Mouse (Mus musculus): ENCODE data around the gene Nr2c2. TPM values are rescaled to one million over a fixed set of nuclear protein-coding genes. Genes with fewer than 3 reads are reported as not detected.

Nr2c2 gene
- polyA plus RNA-seq, 2 experiments = 3.9 to 5.9 TPM

DNA sequence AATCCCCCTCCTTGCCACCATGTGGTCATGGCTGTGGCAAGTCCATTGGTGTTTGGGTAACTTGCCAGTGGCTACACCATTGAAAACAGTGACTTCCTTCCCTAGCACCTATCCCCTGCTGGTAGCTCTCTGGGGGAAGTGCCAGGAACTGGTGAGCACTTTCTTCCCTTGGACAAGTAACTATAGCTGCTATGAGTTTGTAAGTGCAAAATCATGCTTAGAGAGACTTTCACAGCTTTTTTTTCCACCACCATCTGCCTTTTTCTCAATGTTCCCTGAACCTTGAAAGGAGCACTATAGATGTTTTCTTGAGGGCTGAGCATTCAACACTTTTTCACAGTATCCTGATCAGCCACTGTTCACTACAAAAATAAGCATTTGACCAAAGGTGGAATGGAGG is 33.4 kb downstream of the Nr2c2 start:
- ATAC-seq (ENCODE audit: insufficient read depth) = no peak
- TF ChIP-seq CTCF (IDR thresholded peaks at IDR 0.05; ENCODE audit: low read depth) (no peak), EP300 (IDR thresholded peaks at IDR 0.05; ENCODE audit: low read depth) (no peak)
- Histone ChIP-seq H3K4me3 (ENCODE audit: insufficient read depth in 1 of 2, low read depth in 2 of 2, low read length in 2 of 2) (no peak overlapping the region), H3K27me3 (ENCODE audit: control insufficient read depth, insufficient read depth, low read length) (no peaks in the 10 kb centered on the region), H3K9ac (replicated peaks) (no peak overlapping the region), H3K4me1 (replicated peaks; ENCODE audit: control insufficient read depth in 2 of 2, insufficient read depth in 2 of 2, low read length in 1 of 2) (no peaks in the 10 kb centered on the region), H3K36me3 (replicated peaks; ENCODE audit: control insufficient read depth, insufficient read depth, low read depth) (no peaks in the 10 kb centered on the region; the same call in 1 of the 2 replicates), H3K9me3 (ENCODE audit: control insufficient read depth, low read length) (no peaks in the 10 kb centered on the region), H3K4me2 (ENCODE audit: low read depth) (no peak overlapping the region), H3K27ac (no peak overlapping the region)
- DNase-seq (ENCODE audit: low read depth in 3 of 3, low spot score in 3 of 3) = no peak

DNA sequence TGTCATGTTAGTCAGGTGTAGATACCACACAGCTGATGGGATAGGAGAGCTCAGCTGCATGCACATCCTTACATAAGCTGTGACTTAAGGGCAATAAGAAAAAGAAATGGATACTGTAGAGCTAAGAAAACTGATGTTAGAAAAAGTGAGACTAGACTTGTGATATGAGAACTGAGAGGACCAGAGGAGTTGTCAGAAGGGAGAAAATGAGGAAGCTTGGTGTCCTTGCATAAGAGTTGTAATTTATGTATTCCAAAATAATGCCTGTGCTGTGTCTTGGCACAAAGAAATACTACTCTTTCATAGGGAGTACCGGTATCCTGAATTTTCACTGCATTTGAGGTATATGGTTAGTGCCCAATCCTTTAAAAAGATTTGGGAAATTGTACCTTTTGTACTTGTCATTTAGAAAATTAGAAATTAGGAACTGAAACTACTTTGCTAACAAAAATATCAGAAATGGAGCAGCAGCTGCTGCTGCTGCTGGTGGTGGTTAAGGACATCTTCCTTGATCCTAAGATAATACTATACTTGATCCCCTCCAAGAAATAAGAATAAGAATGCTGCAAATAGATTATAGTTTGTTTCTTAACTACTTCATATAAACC is 35.8 kb downstream of the Nr2c2 start:
- Histone ChIP-seq H3K36me3 (replicated peaks; ENCODE audit: control insufficient read depth, insufficient read depth, low read depth) (no peaks in the 10 kb centered on the region; the same call in 1 of the 2 replicates), H3K4me1 (replicated peaks; ENCODE audit: control insufficient read depth in 2 of 2, insufficient read depth in 2 of 2, low read length in 1 of 2) (peaks cover 1 to 3% of the 10 kb centered on the region in 2 experiments; a peak in 3 of 4 replicates), H3K27ac (no peak overlapping the region), H3K4me3 (ENCODE audit: insufficient read depth in 1 of 2, low read depth in 2 of 2, low read length in 2 of 2) (no peak overlapping the region), H3K4me2 (ENCODE audit: low read depth) (no peak overlapping the region), H3K9me3 (ENCODE audit: control insufficient read depth, low read length) (no peaks in the 10 kb centered on the region), H3K9ac (replicated peaks) (no peak overlapping the region), H3K27me3 (ENCODE audit: control insufficient read depth, insufficient read depth, low read length) (no peaks in the 10 kb centered on the region)
- ATAC-seq (ENCODE audit: insufficient read depth) (no peak), DNase-seq (ENCODE audit: low read depth in 3 of 3, low spot score in 3 of 3) (no peak)
- 68% methylated on average over 1 of the region's 1 CpGs for WGBS (ENCODE audit: insufficient replicate concordance)
- TF ChIP-seq CTCF (IDR thresholded peaks at IDR 0.05; ENCODE audit: low read depth) = no peak
- TF ChIP-seq EP300 (IDR thresholded peaks at IDR 0.05; ENCODE audit: low read depth) = no peak

DNA sequence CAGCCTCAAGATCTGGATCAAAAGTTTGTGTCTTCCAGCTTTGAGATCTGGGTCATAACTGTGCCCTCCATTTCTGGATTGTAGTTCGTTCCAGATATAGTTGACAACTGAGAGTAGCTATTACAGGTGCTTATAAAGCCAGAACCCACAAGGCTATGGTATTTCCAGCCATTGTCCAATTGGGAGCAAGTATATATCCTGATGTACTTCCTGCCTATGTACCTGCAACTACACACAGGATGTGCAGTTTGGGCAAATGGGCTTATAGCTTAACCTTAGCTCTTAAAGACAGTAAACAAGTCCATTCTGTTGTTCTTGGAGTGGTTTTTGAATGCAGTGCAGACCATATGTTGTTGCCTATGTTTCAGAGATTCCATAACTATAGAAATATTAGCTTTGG is 40.3 kb downstream of the Nr2c2 start:
- Histone ChIP-seq H3K36me3 (replicated peaks; ENCODE audit: control insufficient read depth, insufficient read depth, low read depth) (no peaks in the 10 kb centered on the region), H3K4me3 (ENCODE audit: insufficient read depth in 1 of 2, low read depth in 2 of 2, low read length in 2 of 2) (no peak overlapping the region), H3K9ac (replicated peaks) (no peak overlapping the region), H3K4me1 (replicated peaks; ENCODE audit: control insufficient read depth in 2 of 2, insufficient read depth in 2 of 2, low read length in 1 of 2) (peaks cover 7% of the 10 kb centered on the region in 2 experiments), H3K4me2 (ENCODE audit: low read depth) (no peak overlapping the region), H3K27ac (no peak overlapping the region), H3K9me3 (ENCODE audit: control insufficient read depth, low read length) (no peaks in the 10 kb centered on the region), H3K27me3 (ENCODE audit: control insufficient read depth, insufficient read depth, low read length) (no peaks in the 10 kb centered on the region)
- no peak for ATAC-seq (ENCODE audit: insufficient read depth)
- TF ChIP-seq EP300 (IDR thresholded peaks at IDR 0.05; ENCODE audit: low read depth) (no peak), CTCF (IDR thresholded peaks at IDR 0.05; ENCODE audit: low read depth) (no peak)
- DNase-seq (ENCODE audit: low read depth in 3 of 3, low spot score in 3 of 3) = no peak
- 83% methylated on average over 1 of the region's 1 CpGs for WGBS (ENCODE audit: insufficient replicate concordance)

DNA sequence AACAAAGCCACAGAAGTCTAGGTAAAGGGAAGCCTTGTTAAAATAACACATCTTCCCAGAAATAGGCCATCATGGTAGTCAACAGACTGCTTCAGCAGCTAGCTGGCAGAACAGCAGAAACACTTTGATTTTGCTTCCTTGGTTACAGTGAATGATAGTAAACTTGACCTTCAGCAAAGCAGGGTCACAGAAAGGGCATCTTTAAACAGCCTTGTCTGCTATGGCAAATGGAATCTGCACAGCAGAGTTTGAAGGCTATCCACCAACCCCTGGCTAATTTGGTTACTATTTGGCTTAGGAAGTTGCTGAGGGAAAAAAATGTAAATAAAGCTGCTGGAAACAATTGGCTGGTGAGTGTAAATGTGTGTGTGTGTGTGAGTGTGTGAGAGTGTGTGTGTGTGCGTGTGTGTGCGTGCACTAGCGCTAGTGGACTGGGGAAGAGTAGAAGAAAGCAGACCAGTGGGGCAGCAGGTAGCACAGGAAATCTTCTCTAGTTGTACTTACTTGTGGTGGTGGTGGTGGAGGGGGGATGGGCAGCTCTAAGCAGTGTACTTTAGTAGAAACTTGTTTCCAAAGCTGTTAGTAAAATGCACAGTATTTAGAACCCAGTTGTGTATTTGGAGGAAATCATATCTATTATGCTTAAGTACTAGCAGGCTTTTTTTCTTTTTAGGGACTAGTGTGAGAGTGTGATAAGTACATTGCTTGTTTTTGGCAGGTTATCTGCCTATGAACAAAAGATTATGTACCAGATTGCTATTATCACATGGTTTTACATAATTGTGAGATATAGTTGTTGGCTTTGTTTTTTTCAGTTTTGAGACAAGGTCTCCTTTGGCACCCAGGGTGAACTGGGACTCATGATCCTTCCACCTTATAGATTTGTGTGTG is 41.1 kb downstream of the Nr2c2 start:
- no peak for ATAC-seq (ENCODE audit: insufficient read depth)
- Histone ChIP-seq H3K4me1 (replicated peaks; ENCODE audit: control insufficient read depth in 2 of 2, insufficient read depth in 2 of 2, low read length in 1 of 2) (peaks cover 7% of the 10 kb centered on the region in 2 experiments), H3K4me3 (ENCODE audit: insufficient read depth in 1 of 2, low read depth in 2 of 2, low read length in 2 of 2) (no peak overlapping the region), H3K36me3 (replicated peaks; ENCODE audit: control insufficient read depth, insufficient read depth, low read depth) (no peaks in the 10 kb centered on the region), H3K27ac (no peak overlapping the region), H3K9me3 (ENCODE audit: control insufficient read depth, low read length) (no peaks in the 10 kb centered on the region), H3K9ac (replicated peaks) (no peak overlapping the region), H3K27me3 (ENCODE audit: control insufficient read depth, insufficient read depth, low read length) (no peaks in the 10 kb centered on the region), H3K4me2 (ENCODE audit: low read depth) (no peak overlapping the region)
- TF ChIP-seq CTCF (IDR thresholded peaks at IDR 0.05; ENCODE audit: low read depth) = no peak
- TF ChIP-seq EP300 (IDR thresholded peaks at IDR 0.05; ENCODE audit: low read depth) = no peak
- WGBS (ENCODE audit: insufficient replicate concordance) = 66% methylated on average over 3 of the region's 3 CpGs
- no peak for DNase-seq (ENCODE audit: low read depth in 3 of 3, low spot score in 3 of 3)

DNA sequence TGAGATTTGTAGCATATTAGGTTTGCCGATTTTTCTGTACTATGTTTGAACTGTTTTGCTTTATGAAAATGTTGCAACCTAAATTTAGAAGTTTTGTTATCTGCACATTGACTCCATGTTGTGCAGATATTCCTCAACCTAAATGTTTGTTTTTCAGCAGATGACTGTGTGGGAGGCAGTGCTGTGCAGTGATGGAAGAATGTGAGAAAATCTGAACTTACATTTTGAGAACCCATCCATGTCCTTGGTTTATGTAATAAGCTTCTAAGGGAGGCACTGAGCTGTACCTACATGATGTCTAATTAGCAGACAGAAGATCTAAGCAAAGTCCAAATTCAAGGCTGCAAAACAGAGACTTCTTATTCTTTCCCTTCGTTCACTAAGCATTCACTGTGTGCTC is 42.4 kb downstream of the Nr2c2 start:
- Histone ChIP-seq H3K9ac (replicated peaks) (no peak overlapping the region), H3K9me3 (ENCODE audit: control insufficient read depth, low read length) (no peaks in the 10 kb centered on the region), H3K27ac (no peak overlapping the region), H3K27me3 (ENCODE audit: control insufficient read depth, insufficient read depth, low read length) (no peaks in the 10 kb centered on the region), H3K4me1 (replicated peaks; ENCODE audit: control insufficient read depth in 2 of 2, insufficient read depth in 2 of 2, low read length in 1 of 2) (peaks cover 7% of the 10 kb centered on the region in 2 experiments), H3K4me3 (ENCODE audit: insufficient read depth in 1 of 2, low read depth in 2 of 2, low read length in 2 of 2) (no peak overlapping the region), H3K4me2 (ENCODE audit: low read depth) (no peak overlapping the region), H3K36me3 (replicated peaks; ENCODE audit: control insufficient read depth, insufficient read depth, low read depth) (no peaks in the 10 kb centered on the region)
- WGBS (ENCODE audit: insufficient replicate concordance) = 80% methylated on average over 2 of the region's 2 CpGs
- TF ChIP-seq EP300 (IDR thresholded peaks at IDR 0.05; ENCODE audit: low read depth) = no peak
- no peak for TF ChIP-seq CTCF (IDR thresholded peaks at IDR 0.05; ENCODE audit: low read depth)
- ATAC-seq (ENCODE audit: insufficient read depth) (no peak), DNase-seq (ENCODE audit: low read depth in 3 of 3, low spot score in 3 of 3) (no peak)
